Mouse (Mus musculus) C2C12 (cell line): ENCODE results near the gene Hist1h2ab.

Experiments
- CEBPB ChIP-seq: IDR thresholded peaks from one replicate; pipeline ENCODE4 v1.6.1; 2011; ENCODE audit warnings: low read depth, mild to moderate bottlenecking, control low read depth, moderate library complexity
- CTCF ChIP-seq: IDR thresholded peaks from one replicate; pipeline ENCODE4 v1.5.1; 2011; ENCODE audit not compliant: control insufficient read depth, insufficient read depth, insufficient read length
- FOSL1 ChIP-seq: IDR thresholded peaks from one replicate; pipeline ENCODE4 v1.8.0; 2011; ENCODE audit warnings: mild to moderate bottlenecking, low read length; ENCODE audit not compliant: poor library complexity, insufficient read depth, severe bottlenecking
- MAX ChIP-seq: IDR thresholded peaks from one replicate; pipeline ENCODE4 v1.6.1; 2011; ENCODE audit warnings: mild to moderate bottlenecking, control low read depth
- MYOD1 ChIP-seq: IDR thresholded peaks from one replicate; pipeline ENCODE4 v1.6.1; 2011; ENCODE audit warnings: low read depth; ENCODE audit not compliant: control insufficient read depth, insufficient read length
- MYOG ChIP-seq: IDR thresholded peaks from one replicate; pipeline ENCODE4 v1.6.1; 2011; ENCODE audit not compliant: control insufficient read depth, insufficient read length; ENCODE audit errors: extremely low read depth
- USF1 ChIP-seq: IDR thresholded peaks from one replicate; pipeline ENCODE4 v1.6.1; 2011; ENCODE audit warnings: low read depth, mild to moderate bottlenecking, control low read depth, moderate library complexity

DNA sequence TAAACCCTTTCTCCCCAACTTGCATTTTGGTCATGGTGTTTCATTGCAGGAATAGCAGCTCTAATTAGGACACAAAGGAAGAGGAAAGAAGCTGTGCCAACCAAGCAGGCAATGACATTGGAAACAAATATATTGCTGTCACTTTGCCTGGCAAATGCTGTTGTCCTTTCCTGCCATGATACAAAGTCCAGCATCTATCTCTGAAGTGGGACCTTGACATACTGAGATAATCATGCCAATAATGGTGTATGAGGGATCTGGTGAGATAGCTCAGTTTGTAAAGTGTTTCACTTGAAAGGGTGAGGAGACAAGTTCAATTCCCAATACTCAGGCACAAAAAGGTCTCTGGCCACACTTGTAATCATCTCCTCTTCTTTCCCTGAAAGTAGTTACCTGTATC, 15.8 kb downstream of the Hist1h2ab start:
- TF ChIP-seq USF1 = no peak
- TF ChIP-seq CTCF = no peak
- no peak for TF ChIP-seq CEBPB
- no peak for TF ChIP-seq MAX
- TF ChIP-seq FOSL1 = no peak
- no peak for TF ChIP-seq MYOD1
- no peak for TF ChIP-seq MYOG
